Comparison of ENCODE assay signal across 8 mouse cellular contexts in the genomic region with DNA sequence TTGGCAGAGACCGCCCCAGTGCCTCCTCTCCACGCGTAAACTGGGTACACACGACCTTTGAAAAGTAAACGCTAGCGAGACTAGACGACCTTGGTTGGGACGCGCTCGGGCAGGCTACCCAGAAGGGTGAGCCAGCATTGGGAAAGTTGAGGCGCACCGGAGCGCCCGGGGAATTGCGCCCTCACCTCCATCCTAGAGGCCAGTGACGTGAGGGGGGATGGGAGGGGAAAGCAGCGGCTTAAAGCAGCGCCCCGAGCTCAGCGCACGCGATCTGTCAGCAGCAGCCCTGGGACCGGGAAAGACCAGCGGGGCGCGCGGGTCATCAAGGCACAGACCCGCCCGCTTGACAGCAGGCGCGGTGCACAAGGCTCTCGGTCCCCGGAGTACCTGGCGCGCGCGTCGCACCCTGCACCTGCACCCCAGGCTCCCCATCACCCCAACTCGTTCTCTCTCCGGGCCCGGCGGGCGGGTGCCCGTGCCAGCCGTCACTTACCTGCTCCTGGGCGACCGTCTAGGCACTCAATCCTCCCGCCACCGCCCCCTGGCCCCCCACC. TPM values are rescaled to one million over a fixed set of nuclear protein-coding genes. Genes with fewer than 3 reads are reported as not detected.
DNase-seq lines count a peak whose midpoint lies in the region; ATAC-seq and TF ChIP-seq lines count a peak whose summit lies in the region.

No protein-coding gene starts in this region.

- no peaks in the 10 kb centered on the region for H3K36me3 ChIP-seq in intestine, embryonic 15.5 days
- no peaks in the 10 kb centered on the region for H3K36me3 ChIP-seq in liver, embryonic 14.5 days (replicated peaks; ENCODE audit: control insufficient read depth, insufficient read depth, low read depth)
- H3K36me3 ChIP-seq in neural tube, embryonic 11.5 days (ENCODE audit: control insufficient read depth, insufficient read depth, low read length) = no peaks in the 10 kb centered on the region

- intact Hi-C loops in left cerebral cortex, postnatal 4 days (cut with DNase I) = no loop called here

- peak; percentile 63 for DNase-seq in ovary, postnatal 36 days (ENCODE audit: low spot score)
- no peak for DNase-seq in ovary, adult 18-20 months (ENCODE audit: low spot score)
- peak; percentile 75 to 84 for DNase-seq in adrenal gland, postnatal 36 days
- peak; percentile 34 for DNase-seq in forelimb bud, embryonic 11.5 days (ENCODE audit: low read depth, low spot score)
- peak; percentile 23 to 31 (median 27) for DNase-seq in liver, embryonic 14.5 days (ENCODE audit: low read depth in 3 of 3, low spot score in 3 of 3)
- peak; percentile 64 for DNase-seq in neural tube, embryonic 11.5 days (ENCODE audit: low spot score)
- DNase-seq in left cerebral cortex, postnatal 4 days = no peak

- H3K4me2 ChIP-seq in intestine, embryonic 15.5 days (replicated peaks) = peak overlapping the region; percentile 92
- H3K4me2 ChIP-seq in liver, embryonic 14.5 days (ENCODE audit: low read depth) = peak overlapping the region; percentile 81
- H3K4me2 ChIP-seq in neural tube, embryonic 11.5 days (ENCODE audit: low read depth) = peak overlapping the region; percentile 93

- peak overlapping the region; percentile 72 for H3K27ac ChIP-seq in intestine, embryonic 15.5 days
- H3K27ac ChIP-seq in liver, embryonic 14.5 days = no peak overlapping the region
- no peak overlapping the region for H3K27ac ChIP-seq in neural tube, embryonic 11.5 days (ENCODE audit: low read depth, low read length)

- no peak for TF ChIP-seq EP300 in liver, embryonic 14.5 days (IDR thresholded peaks at IDR 0.05; ENCODE audit: low read depth)

- H3K9me3 ChIP-seq in intestine, embryonic 15.5 days = no peaks in the 10 kb centered on the region
- no peaks in the 10 kb centered on the region for H3K9me3 ChIP-seq in liver, embryonic 14.5 days (ENCODE audit: control insufficient read depth, low read length)
- no peaks in the 10 kb centered on the region for H3K9me3 ChIP-seq in neural tube, embryonic 11.5 days (ENCODE audit: control insufficient read depth, low read length)

- TF ChIP-seq CTCF in liver, embryonic 14.5 days (IDR thresholded peaks at IDR 0.05; ENCODE audit: low read depth) = no peak

- H3K4me3 ChIP-seq in intestine, embryonic 15.5 days (replicated peaks) = peak overlapping the region; percentile 73
- H3K4me3 ChIP-seq in liver, embryonic 14.5 days (ENCODE audit: insufficient read depth in 1 of 2, low read depth in 2 of 2, low read length in 2 of 2) = peak overlapping the region; percentile 60 to 65
- peak overlapping the region; percentile 67 for H3K4me3 ChIP-seq in neural tube, embryonic 11.5 days (ENCODE audit: low read depth, low read length)

- H3K4me1 ChIP-seq in intestine, embryonic 15.5 days (replicated peaks) = peaks cover 27% of the 10 kb centered on the region; the same call in 1 of the 2 replicates
- peaks cover 8 to 16% of the 10 kb centered on the region in 2 experiments for H3K4me1 ChIP-seq in liver, embryonic 14.5 days (replicated peaks; ENCODE audit: control insufficient read depth in 2 of 2, insufficient read depth in 2 of 2, low read length in 1 of 2)
- H3K4me1 ChIP-seq in neural tube, embryonic 11.5 days (ENCODE audit: control insufficient read depth, insufficient read depth, low read length) = peaks cover 2% of the 10 kb centered on the region; the same call in 1 of the 2 replicates

- ATAC-seq in intestine, embryonic 15.5 days = peak; percentile 58
- ATAC-seq in liver, embryonic 14.5 days (ENCODE audit: insufficient read depth) = peak; percentile 58
- ATAC-seq in neural tube, embryonic 11.5 days (ENCODE audit: insufficient read depth, low FRiP score, low TSS enrichment) = peak; percentile 51

- H3K27me3 ChIP-seq in intestine, embryonic 15.5 days (replicated peaks) = no peaks in the 10 kb centered on the region
- no peaks in the 10 kb centered on the region; the same call in 1 of the 2 replicates for H3K27me3 ChIP-seq in liver, embryonic 14.5 days (ENCODE audit: control insufficient read depth, insufficient read depth, low read length)
- no peaks in the 10 kb centered on the region for H3K27me3 ChIP-seq in neural tube, embryonic 11.5 days (ENCODE audit: control insufficient read depth, insufficient read depth, low read length)

- H3K9ac ChIP-seq in intestine, embryonic 15.5 days = peak overlapping the region; percentile 74
- peak overlapping the region; percentile 44 for H3K9ac ChIP-seq in liver, embryonic 14.5 days (replicated peaks)
- peak overlapping the region; percentile 70 for H3K9ac ChIP-seq in neural tube, embryonic 11.5 days (ENCODE audit: low read length)

- under 1% methylated on average over 47 of the region's 49 CpGs for WGBS in intestine, embryonic 15.5 days
- WGBS in liver, embryonic 14.5 days (ENCODE audit: insufficient replicate concordance) = under 1% methylated on average over 48 of the region's 49 CpGs
- 0% methylated on average over 45 of the region's 49 CpGs for WGBS in neural tube, embryonic 11.5 days

RNA-seq across cellular contexts. Expression of a gene that starts 0.4 kb away (rescaled TPM):
- total RNA-seq in adrenal gland, postnatal 36 days (2021) = 100 to 1,000 TPM; 107 to 114 TPM
- 27.8 and 28.3 TPM in 2 replicates for polyA plus RNA-seq in intestine, embryonic 15.5 days (2015; fragmentation: Nextera tagmentation; extraction: Ambion mirVana)
- 8.2 and 9.1 TPM in 2 replicates for polyA plus RNA-seq in liver, embryonic 14.5 days (2012; rRNA removed)
- polyA plus RNA-seq in liver, embryonic 14.5 days (2014; fragmentation: Nextera tagmentation; extraction: Ambion mirVana) = 5.8 and 6.2 TPM in 2 replicates
- polyA plus RNA-seq in neural tube, embryonic 11.5 days (2014; fragmentation: Nextera tagmentation; extraction: Ambion mirVana) = 18.0 and 19.5 TPM in 2 replicates
- 10 to 100 TPM; 52.9 to 55.4 TPM for total RNA-seq in left cerebral cortex, postnatal 4 days (2021)

Comparison
In these comparisons a context has a peak if more than half of its experiments do, and no peak if none do; other contexts are left out.
1. DNase-seq: peak in ovary, postnatal 36 days (single experiment), adrenal gland, postnatal 36 days (2 of 2), forelimb bud, embryonic 11.5 days (single experiment), liver, embryonic 14.5 days (3 of 3) and neural tube, embryonic 11.5 days (single experiment); none in ovary, adult 18-20 months (single experiment) and left cerebral cortex, postnatal 4 days (single experiment).
2. Peak in every context shown above with its lines, with median percentiles within 50 percentile points of each other: ATAC-seq, H3K4me2 ChIP-seq, H3K4me3 ChIP-seq and H3K9ac ChIP-seq.